Mouse (Mus musculus) cortical plate, adult 2 months (tissue): ENCODE data around the gene Mmab. TPM values are rescaled to one million over a fixed set of nuclear protein-coding genes. Genes with fewer than 3 reads are reported as not detected.

Source experiments
- H3K27ac ChIP-seq: fragments of 200-500 bp; 2 replicates; pipeline ENCODE4 v1.5.1; 2012; ENCODE audit warnings: low read length, control low read depth, inconsistent platforms; ENCODE audit not compliant: insufficient read depth
- H3K4me1 ChIP-seq: fragments of 200-500 bp; 2 replicates; pipeline ENCODE4 v1.6.1; 2011; ENCODE audit warnings: low read length; ENCODE audit not compliant: control insufficient read depth, insufficient read depth
- H3K4me3 ChIP-seq: fragments of 200-500 bp; 2 replicates; pipeline ENCODE4 v1.5.1; 2011; ENCODE audit warnings: mild to moderate bottlenecking, low read length, control low read depth; ENCODE audit not compliant: insufficient read depth
- CTCF ChIP-seq: fragments of 200-500 bp; IDR thresholded peaks from 2 replicates; pipeline ENCODE4 v1.5.1; 2011; ENCODE audit warnings: mild to moderate bottlenecking, control low read depth, low read length; ENCODE audit not compliant: insufficient read depth; ENCODE audit errors: extremely low read depth
- POLR2A ChIP-seq: fragments of 200-500 bp; IDR thresholded peaks from 2 replicates; pipeline ENCODE4 v1.6.1; 2011; ENCODE audit warnings: mild to moderate bottlenecking, low read length, control low read depth; ENCODE audit not compliant: insufficient read depth; ENCODE audit errors: extremely low read depth
- polyA plus RNA-seq: library from polyadenylated mRNA; depleted of rRNA; stranded (reverse); fragments of >200 nt; gene quantifications from 2 replicates; pipeline ENCODE4 v1.2.3, GENCODE M21; 2012; rRNA removed

The Mmab gene
- polyA plus RNA-seq, 1 experiment = 26.9 TPM

DNA sequence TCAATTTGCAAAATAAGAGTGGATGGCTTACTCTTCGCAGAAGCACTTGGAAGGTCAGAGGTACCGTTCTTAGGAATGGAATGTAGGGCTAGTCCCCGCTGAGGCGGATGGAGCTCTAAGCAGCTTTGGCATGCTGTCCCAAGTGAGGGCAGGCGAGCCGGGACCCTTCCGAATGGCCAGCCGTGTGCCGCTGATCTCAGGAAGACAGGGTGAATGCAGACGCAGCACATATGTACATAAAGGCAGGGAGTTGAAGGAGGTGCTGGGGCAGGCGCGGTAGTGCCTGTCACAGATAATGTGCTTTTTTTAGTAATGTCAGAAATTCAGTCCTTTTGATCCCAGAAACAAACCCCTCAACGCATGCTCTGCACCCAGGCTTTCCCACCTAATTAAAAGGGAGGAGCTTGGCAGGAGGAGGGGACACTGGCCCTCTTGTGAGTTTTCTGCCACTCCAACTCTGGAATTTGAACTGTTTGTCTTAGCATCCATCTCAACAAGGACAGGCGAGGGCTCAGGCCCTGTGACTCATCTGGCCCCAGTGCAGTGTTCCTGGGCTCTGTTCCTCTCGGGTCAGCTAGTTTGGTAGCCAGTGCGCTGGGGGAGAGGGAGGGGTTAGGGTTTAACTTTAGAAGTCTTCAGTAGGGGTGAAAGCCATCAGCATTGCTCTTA lies 30.7 kb downstream of the Mmab start:
- Histone ChIP-seq H3K27ac (no peak overlapping the region), H3K4me3 (no peak overlapping the region), H3K4me1 (no peaks in the 10 kb centered on the region)
- TF ChIP-seq CTCF (no peak), POLR2A (no peak)

DNA sequence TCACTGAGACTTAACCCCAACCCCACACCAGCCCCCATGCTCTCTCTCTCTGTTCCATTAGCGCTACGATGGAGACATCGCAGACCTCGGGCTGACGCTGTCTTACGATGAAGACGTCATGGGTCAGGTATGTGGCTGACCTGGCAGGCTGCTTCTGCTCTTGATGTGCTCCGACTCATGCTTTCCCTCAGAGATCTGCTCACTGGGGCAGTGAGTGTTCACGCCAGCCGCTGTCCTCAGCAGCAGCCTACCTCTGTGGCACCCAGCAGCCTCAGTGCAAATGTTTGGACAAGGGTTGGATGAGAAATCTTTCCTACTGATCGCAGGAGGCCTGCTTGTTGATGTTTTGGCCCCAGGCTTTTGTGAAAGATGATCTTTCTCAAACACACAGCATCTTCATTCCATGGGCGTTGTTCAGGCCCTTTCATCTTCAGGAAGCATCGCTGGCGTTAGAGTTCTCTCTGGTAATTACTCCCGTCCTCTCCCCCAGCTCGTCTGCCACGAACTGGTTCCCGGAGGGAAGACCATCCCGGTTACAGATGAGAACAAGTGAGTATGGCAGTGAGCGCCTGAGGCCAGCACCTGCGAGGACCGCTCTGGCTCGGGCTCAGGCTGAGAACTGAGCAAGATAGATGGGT lies 31.4 kb downstream of the Mmab start:
- Histone ChIP-seq H3K4me1 (no peaks in the 10 kb centered on the region), H3K4me3 (no peak overlapping the region), H3K27ac (no peak overlapping the region)
- no peak for TF ChIP-seq CTCF
- TF ChIP-seq POLR2A = no peak

DNA sequence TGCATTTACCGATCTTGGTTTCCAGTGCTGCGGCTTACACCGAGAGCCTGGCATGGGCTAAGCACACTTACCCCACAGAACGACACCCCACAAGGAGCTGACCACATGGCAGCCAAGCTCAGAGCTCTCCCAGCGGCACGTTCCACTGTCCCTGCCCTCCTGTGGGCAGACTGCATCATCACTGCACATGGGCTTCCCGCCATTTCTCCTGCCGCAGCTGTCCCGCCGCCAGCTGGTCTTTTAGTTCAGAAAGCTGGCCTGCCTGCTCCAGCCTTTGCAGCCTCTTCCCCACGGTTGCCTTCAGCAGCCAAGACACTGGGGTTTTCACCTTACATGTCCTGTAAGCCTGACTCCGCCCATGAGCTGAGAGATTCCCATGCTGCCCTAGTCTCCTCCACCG lies 33.4 kb downstream of the Mmab start:
- TF ChIP-seq POLR2A (no peak), CTCF (no peak)
- Histone ChIP-seq H3K27ac (no peak overlapping the region), H3K4me1 (no peaks in the 10 kb centered on the region), H3K4me3 (no peak overlapping the region)

DNA sequence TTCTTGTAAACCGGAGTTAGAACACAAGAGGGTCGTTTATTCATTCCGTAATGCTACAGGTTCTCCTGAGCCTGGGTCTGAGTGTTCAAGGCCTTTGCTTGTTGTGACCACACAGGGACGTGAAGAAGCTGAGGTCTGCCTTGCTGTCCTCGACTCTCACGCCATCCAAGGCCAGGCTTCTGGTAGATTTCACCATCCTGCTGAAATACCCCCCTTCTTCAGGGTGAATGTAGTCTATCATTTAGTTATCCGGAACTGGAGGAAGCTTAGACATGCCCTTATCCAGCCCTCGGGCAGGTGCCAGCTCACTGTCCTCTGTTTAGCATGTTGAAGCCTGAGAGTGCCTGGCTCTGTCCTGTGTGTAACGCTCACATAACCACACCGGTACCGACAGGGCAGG lies 35.0 kb downstream of the Mmab start:
- TF ChIP-seq POLR2A (no peak), CTCF (no peak)
- Histone ChIP-seq H3K4me3 (no peak overlapping the region), H3K27ac (no peak overlapping the region), H3K4me1 (no peaks in the 10 kb centered on the region)

DNA sequence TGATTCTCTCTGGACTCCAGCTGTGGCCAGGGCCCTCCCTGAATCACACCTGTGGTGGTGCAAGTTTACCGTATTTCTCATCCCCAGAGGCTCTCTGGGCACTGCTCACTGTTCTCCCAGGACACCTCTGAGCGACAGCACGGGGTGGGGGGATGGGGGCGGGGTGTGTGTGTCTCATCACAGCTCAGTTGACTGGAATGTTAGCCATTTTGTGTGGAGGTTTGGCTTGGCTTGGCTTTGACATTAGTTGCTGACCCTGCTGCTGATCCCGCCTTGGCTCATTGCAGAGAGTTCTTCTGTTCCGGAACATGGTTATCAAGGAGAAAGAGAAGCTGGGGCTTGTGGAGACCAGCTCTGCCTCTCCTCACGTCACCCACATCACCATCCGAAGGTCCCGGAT lies 36.0 kb downstream of the Mmab start:
- no peak overlapping the region for H3K4me3 ChIP-seq
- TF ChIP-seq CTCF (no peak), POLR2A (no peak)
- no peaks in the 10 kb centered on the region for H3K4me1 ChIP-seq
- no peak overlapping the region for H3K27ac ChIP-seq

DNA sequence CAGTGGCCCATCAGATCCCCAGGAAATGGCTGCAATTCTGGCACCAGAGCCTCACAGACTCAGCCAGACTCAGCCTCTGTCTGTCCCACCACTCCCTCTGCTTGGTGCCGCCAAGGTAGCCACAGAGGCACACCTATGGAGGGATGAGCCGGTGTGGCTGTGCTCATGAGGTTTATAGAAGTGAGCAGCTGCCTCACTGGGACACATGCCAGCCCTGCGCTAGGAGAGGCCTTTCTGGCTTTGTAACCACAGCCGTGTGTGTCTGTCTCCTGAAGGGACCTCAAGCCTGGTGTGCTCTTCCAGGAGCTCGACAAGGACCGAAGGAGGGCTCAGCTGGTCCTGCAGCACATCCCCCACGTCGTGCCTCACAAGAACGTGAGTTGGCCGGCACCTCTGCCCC lies 36.6 kb downstream of the Mmab start:
- no peak overlapping the region for H3K27ac ChIP-seq
- TF ChIP-seq CTCF (no peak), POLR2A (no peak)
- no peaks in the 10 kb centered on the region for H3K4me1 ChIP-seq

DNA sequence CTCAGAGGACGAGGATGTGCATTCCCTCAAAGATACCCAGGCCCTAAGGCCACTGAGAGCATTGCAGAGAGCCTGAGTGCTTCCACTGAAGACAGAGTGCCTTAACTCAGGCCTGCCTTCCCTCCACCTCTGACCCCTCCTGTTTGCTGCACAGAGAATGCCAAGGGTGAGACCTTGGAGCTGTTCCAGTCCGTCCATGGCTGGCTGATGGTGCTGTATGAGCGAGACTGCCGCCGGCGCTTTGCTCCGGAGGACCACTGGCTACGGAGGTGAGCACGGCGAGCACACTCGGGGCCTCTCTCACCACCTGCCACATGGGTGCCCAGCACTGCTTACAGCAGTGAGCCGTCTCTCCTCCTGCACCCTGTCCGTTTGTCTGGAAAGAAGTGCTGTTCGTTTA lies 37.3 kb downstream of the Mmab start:
- H3K4me1 ChIP-seq = no peaks in the 10 kb centered on the region
- no peak for TF ChIP-seq CTCF
- no peak for TF ChIP-seq POLR2A
- H3K27ac ChIP-seq = no peak overlapping the region
- no peak overlapping the region for H3K4me3 ChIP-seq

More for the DNA sequence above, 36.6 kb downstream of the Mmab start:
- no peak overlapping the region for H3K4me3 ChIP-seq

DNA sequence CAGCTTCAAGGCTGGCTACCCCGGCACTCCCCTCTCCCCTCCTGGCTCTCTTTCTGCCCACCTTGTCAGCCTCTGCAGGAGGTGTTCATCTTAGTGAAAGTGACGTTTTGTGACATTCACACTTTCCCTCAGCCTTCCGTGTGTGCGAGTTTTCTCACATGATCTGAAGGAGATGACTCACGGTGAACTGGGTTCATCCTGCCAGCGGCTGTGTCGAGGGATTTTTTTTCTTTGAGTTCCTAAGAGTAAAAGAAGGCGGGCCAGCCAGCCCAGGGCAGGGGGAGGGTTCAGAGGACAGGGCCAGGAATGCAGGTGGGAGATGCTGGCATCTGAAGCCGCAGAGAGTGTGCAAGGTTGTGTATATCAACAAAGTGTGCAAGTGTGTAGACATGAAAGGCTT lies 50.7 kb downstream of the Mmab start:
- Histone ChIP-seq H3K4me1 (no peaks in the 10 kb centered on the region), H3K4me3 (no peak overlapping the region), H3K27ac (no peak overlapping the region)
- TF ChIP-seq POLR2A = no peak
- no peak for TF ChIP-seq CTCF

DNA sequence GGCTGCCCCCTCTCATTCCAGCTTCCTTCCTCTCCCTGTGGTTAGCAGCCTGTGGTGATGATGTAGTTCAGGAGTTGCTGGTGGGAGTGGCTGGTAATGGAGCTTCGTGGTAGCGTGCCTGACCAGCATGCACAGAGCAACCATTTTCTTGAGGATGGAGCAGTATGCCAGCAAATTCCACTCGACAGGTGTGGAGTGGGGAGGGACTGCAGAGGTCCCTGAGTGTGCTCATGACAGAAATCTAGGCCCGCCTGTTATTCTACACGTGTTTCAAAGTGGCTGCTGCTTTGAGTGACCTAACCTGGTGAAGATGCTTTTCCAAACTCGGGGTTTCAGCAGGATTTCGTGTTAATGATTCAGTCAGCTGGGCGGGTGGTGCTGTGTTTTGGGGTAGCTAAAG lies 59.4 kb downstream of the Mmab start:
- TF ChIP-seq POLR2A = no peak
- Histone ChIP-seq H3K27ac (no peak overlapping the region), H3K4me1 (peaks cover 5% of the 10 kb centered on the region; the same call in 1 of the 2 replicates), H3K4me3 (no peak overlapping the region)

DNA sequence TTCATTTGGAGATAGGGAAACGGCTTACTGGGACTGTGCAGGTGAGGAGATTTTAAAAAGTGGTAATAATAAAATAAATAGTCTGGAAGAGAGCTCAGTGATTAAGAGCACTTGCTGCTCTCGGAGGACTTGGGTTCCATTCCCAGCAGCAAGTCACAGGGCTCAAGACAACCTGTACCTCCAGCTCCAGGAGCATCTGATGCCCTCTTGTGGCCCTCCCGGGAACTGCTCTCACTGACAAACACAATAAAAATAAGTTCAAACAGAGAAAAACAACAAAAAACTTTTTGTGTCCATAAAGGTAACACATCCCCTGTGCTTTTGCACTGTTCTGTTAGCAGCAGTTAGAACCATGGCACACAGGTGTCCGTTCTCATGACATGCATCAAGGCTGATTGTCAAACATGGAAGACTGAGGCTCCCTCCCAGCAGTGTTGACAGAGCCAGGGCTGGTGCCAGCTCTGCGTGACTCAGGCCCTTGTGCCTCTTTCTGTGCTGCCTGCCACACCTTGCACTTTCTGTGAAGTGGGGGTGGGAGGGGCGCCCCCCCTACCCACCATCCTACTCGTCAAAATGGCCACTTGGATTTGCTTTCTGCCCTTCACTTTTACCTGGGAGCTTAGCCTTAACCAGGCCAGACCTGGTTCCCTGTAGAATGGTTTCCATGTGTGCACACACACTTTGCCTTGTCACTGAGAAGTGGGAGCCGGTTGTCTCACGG lies 60.5 kb downstream of the Mmab start:
- Histone ChIP-seq H3K4me3 (no peak overlapping the region), H3K27ac (no peak overlapping the region), H3K4me1 (peaks cover 5% of the 10 kb centered on the region; the same call in 1 of the 2 replicates)
- TF ChIP-seq CTCF = peak; percentile 49
- TF ChIP-seq POLR2A = no peak

Other genes with a start within 250 kb of the Mmab start
- not detected in 2 replicates for gene Foxn4, start 170.3 kb downstream of the Mmab start, polyA plus RNA-seq
- 2.7 and 3.0 TPM in 2 replicates for gene Myo1h, start 154.9 kb downstream of the Mmab start, polyA plus RNA-seq
- gene Kctd10, start 63.6 kb downstream of the Mmab start, polyA plus RNA-seq = 51.9 and 53.3 TPM in 2 replicates
- gene Ube3b, start 63.5 kb downstream of the Mmab start, polyA plus RNA-seq = 77.1 and 79.2 TPM in 2 replicates
- 36.5 and 39.5 TPM in 2 replicates for gene Mvk, start 209 bp upstream of the Mmab start, polyA plus RNA-seq
- gene Fam222a, start 124.0 kb upstream of the Mmab start, polyA plus RNA-seq = 5.2 and 7.3 TPM in 2 replicates
- 1.7 and 2.1 TPM in 2 replicates for gene Trpv4, start 214.4 kb upstream of the Mmab start, polyA plus RNA-seq
- gene Gltp, start 246.9 kb upstream of the Mmab start, polyA plus RNA-seq = 58.0 and 69.6 TPM in 2 replicates